Mouse (Mus musculus) heart, embryonic 16.5 days (tissue): ENCODE data around the gene Mcat. TPM values are rescaled to one million over a fixed set of nuclear protein-coding genes. Genes with fewer than 3 reads are reported as not detected.

Experiments used
- ATAC-seq: fragments of 200-750 bp; cut with Nextera tagmentation; replicated peaks from 2 replicates; pipeline ENCODE4 v1.8.0; 2017; ENCODE audit warnings: moderate number of reproducible peaks; ENCODE audit not compliant: insufficient read depth, low FRiP score; ENCODE audit errors: extremely low read depth
- H3K27ac ChIP-seq: fragments of 300-500 bp; sonication (generic); 2 replicates; pipeline ENCODE4 v1.5.1; 2014; ENCODE audit warnings: mild to moderate bottlenecking, low read length, control low read depth, moderate library complexity
- H3K27me3 ChIP-seq: fragments of 300-500 bp; sonication (generic); 2 replicates; pipeline ENCODE4 v1.6.1; 2014; ENCODE audit warnings: low read length, mixed read lengths; ENCODE audit not compliant: control insufficient read depth, insufficient read depth
- H3K36me3 ChIP-seq: fragments of 300-500 bp; sonication (generic); 2 replicates; pipeline ENCODE4 v1.6.1; 2014; ENCODE audit not compliant: control insufficient read depth, insufficient read depth
- H3K4me1 ChIP-seq: fragments of 300-500 bp; sonication (generic); 2 replicates; pipeline ENCODE4 v1.6.1; 2014; ENCODE audit warnings: low read length, mixed read lengths; ENCODE audit not compliant: control insufficient read depth, insufficient read depth
- H3K4me2 ChIP-seq: fragments of 300-500 bp; sonication (generic); 2 replicates; pipeline ENCODE4 v1.6.1; 2014; ENCODE audit warnings: low read depth, mild to moderate bottlenecking, control low read depth, low read length
- H3K4me3 ChIP-seq: fragments of 300-500 bp; sonication (generic); 2 replicates; pipeline ENCODE4 v1.5.1; 2014; ENCODE audit warnings: mild to moderate bottlenecking, control low read depth, low read length
- H3K9ac ChIP-seq: fragments of 300-500 bp; sonication (generic); 2 replicates; pipeline ENCODE4 v1.6.1; 2014; ENCODE audit warnings: low read length, control low read depth
- H3K9me3 ChIP-seq: fragments of 300-500 bp; sonication (generic); replicated peaks from 2 replicates; pipeline ENCODE4 v1.6.1; 2016; ENCODE audit warnings: low read length; ENCODE audit not compliant: control insufficient read depth
- WGBS: fragments of 180-500 bp; shearing (Covaris S2); extraction: QIAGEN DNeasy Blood & Tissue Kit; methylation state at CpG from one replicate; pipeline ENCODE4 v1.1.7; 2014; 5-methylcytosine and 5-hydroxymethylcytosine counted together
- polyA plus RNA-seq: library from polyadenylated mRNA; unstranded; fragments of >200 nt; fragmentation: Nextera tagmentation; extraction: Ambion mirVana; gene quantifications from 2 replicates; pipeline ENCODE4 v1.2.1, GENCODE M21; 2015

The Mcat gene
- polyA plus RNA-seq, 1 experiment from 2014 or later, result 32.9 TPM

- H3K9me3 ChIP-seq, result no peaks in the 10 kb centered on the region
- H3K4me3 ChIP-seq, result peak overlapping the region; percentile 79
- peak overlapping the region; percentile 89 for H3K27ac ChIP-seq
- peak overlapping the region; percentile 95 for H3K9ac ChIP-seq
- WGBS, result under 1% methylated on average over 57 of the region's 74 CpGs
- H3K27me3 ChIP-seq, result no peaks in the 10 kb centered on the region
- H3K4me2 ChIP-seq, result peak overlapping the region; percentile 85
- peak; percentile 88 for ATAC-seq
- no peaks in the 10 kb centered on the region for H3K36me3 ChIP-seq
- H3K4me1 ChIP-seq, result peaks cover 11% of the 10 kb centered on the region
Observed at GRCm38 (mm10) chr15:83555161-83555974, 8.2 kb downstream of the Mcat start.

GRCm38 (mm10) chr15:83553831-83554230, 9.8 kb downstream of the Mcat start:
- H3K9ac ChIP-seq, result no peak overlapping the region
- H3K4me1 ChIP-seq, result peaks cover 11% of the 10 kb centered on the region
- H3K9me3 ChIP-seq, result no peaks in the 10 kb centered on the region
- H3K4me3 ChIP-seq, result no peak overlapping the region
- no peak overlapping the region for H3K4me2 ChIP-seq
- no peak for ATAC-seq
- H3K27me3 ChIP-seq, result no peaks in the 10 kb centered on the region
- peaks cover 9% of the 10 kb centered on the region; the same call in 1 of the 2 replicates for H3K36me3 ChIP-seq
- no peak overlapping the region for H3K27ac ChIP-seq

DNA sequence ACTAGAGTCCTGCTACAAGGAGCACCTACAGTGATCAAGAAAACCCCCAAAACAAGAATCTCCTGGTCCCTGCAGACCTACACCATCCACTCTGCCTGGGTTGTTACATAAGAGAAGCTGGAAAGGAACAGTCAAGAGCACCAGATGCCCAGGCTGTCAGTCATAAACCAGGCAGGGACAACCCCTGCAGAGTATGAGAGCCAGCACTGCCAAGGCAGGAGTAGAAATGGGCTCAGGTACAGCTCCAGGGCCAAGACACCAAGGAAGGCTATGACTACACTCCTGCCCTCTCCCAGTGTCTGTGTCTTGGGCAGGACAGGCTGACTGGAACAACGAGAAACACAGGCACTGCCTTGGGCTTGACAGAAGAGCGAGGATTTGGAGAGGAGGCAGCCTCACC, 13.4 kb downstream of the Mcat start:
- Histone ChIP-seq H3K27ac (no peak overlapping the region), H3K9me3 (no peaks in the 10 kb centered on the region), H3K4me3 (no peak overlapping the region), H3K9ac (no peak overlapping the region), H3K36me3 (peaks cover 31% of the 10 kb centered on the region), H3K27me3 (no peaks in the 10 kb centered on the region), H3K4me1 (peaks cover 7% of the 10 kb centered on the region), H3K4me2 (no peak overlapping the region)
- WGBS, result 82% methylated on average over 2 of the region's 2 CpGs
- ATAC-seq, result no peak

- Histone ChIP-seq H3K27me3 (no peaks in the 10 kb centered on the region), H3K36me3 (peaks cover 39% of the 10 kb centered on the region), H3K27ac (no peak overlapping the region), H3K4me1 (no peaks in the 10 kb centered on the region), H3K4me2 (no peak overlapping the region), H3K9ac (no peak overlapping the region), H3K9me3 (no peaks in the 10 kb centered on the region), H3K4me3 (no peak overlapping the region)
- 88% methylated on average over 8 of the region's 8 CpGs for whole genome bisulfite sequencing
- no peak for ATAC-seq
Observed at GRCm38 (mm10) chr15:83547144-83547543, 16.4 kb downstream of the Mcat start.

DNA sequence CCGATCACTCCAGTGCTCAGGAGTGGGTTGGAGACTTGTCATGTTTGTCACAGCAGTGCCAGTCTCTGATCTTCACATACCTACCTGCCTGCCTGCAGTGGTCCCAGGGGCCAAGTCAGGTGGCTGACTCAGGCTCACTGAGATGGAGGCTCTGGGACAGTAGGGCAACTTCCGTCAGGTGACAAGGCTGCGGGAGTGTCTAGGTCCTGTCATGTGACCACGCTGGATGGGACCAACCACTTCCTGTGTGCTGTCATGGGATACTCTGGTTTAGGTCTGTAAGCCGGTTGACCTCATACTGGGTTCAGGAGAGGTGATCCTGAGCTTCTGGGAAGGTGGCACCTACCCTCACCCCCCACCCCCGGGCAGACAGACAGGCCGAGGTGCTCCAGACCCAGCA, 17.6 kb downstream of the Mcat start:
- no peak overlapping the region for H3K4me3 ChIP-seq
- H3K36me3 ChIP-seq, result peaks cover 39% of the 10 kb centered on the region
- no peak overlapping the region for H3K9ac ChIP-seq
- 88% methylated on average over 7 of the region's 7 CpGs for WGBS
- no peak overlapping the region for H3K4me2 ChIP-seq
- ATAC-seq, result no peak
- H3K4me1 ChIP-seq, result peaks cover 7% of the 10 kb centered on the region
- H3K27ac ChIP-seq, result no peak overlapping the region
- H3K9me3 ChIP-seq, result no peaks in the 10 kb centered on the region
- H3K27me3 ChIP-seq, result no peaks in the 10 kb centered on the region

GRCm38 (mm10) chr15:83541647-83542287, 21.8 kb downstream of the Mcat start:
- ATAC-seq, result no peak
- Histone ChIP-seq H3K4me2 (no peak overlapping the region), H3K36me3 (peaks cover 17% of the 10 kb centered on the region), H3K9me3 (no peaks in the 10 kb centered on the region), H3K27me3 (no peaks in the 10 kb centered on the region), H3K4me1 (peaks cover 29% of the 10 kb centered on the region), H3K9ac (no peak overlapping the region), H3K4me3 (no peak overlapping the region), H3K27ac (no peak overlapping the region)
- WGBS, result 73% methylated on average over 9 of the region's 9 CpGs

DNA sequence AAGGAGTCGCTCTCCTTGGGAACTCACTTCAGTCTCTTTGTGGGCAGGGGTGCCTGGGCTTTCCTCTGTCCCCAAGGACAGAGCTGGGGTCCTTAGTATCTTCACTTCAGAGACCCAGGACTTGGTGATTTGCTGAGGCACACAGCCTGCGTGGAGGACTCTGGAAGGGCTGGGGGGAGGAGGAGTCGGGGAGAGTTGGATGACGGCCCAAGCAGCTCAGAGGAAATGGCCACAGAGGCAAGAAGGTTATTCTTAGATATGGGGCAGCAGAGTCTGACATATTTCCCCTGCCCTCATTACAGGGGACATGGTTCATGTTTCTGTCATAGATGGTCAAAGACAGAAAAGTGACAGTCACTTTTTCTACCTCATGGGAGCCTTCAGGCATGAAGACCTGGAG, 23.7 kb downstream of the Mcat start:
- peak overlapping the region; percentile 88 for H3K27ac ChIP-seq
- peak; percentile 75 for ATAC-seq
- 0 out of 2 replicates have a peak overlapping the region, but pooled peaks have one; percentile 43 for H3K9ac ChIP-seq

DNA sequence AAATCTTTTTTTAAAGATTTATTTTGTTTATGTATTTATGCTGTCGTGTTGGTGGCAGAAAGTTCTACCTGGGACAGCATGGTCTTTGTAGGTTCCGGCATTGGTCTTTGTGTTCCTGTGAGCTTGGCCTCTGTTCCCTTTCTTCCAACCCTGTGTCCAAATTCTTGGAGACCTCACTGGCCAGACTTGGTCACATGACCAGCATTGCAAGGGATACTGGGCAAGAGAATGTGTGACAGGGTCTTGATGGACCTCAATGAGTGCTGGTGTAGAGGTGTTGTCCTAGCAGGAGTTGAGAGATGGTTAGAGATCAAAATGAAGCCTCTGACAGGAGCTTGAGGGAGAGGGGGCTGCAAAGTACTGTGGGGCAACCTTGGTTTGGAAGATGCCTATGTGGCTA, 24.7 kb downstream of the Mcat start:
- Histone ChIP-seq H3K4me3 (no peak overlapping the region), H3K36me3 (peaks cover 9% of the 10 kb centered on the region), H3K27me3 (no peaks in the 10 kb centered on the region), H3K4me1 (peaks cover 52% of the 10 kb centered on the region), H3K9me3 (no peaks in the 10 kb centered on the region), H3K9ac (no peak overlapping the region), H3K4me2 (no peak overlapping the region), H3K27ac (no peak overlapping the region)
- ATAC-seq, result no peak
- 93% methylated on average over 2 of the region's 2 CpGs for WGBS

More for the DNA sequence above, 23.7 kb downstream of the Mcat start:
- H3K27me3 ChIP-seq, result no peaks in the 10 kb centered on the region
- WGBS, result 20% methylated on average over 4 of the region's 4 CpGs
- no peaks in the 10 kb centered on the region for H3K9me3 ChIP-seq
- H3K4me2 ChIP-seq, result peak overlapping the region; percentile 1
- peaks cover 9% of the 10 kb centered on the region for H3K36me3 ChIP-seq
- peaks cover 44% of the 10 kb centered on the region for H3K4me1 ChIP-seq
- no peak overlapping the region for H3K4me3 ChIP-seq

DNA sequence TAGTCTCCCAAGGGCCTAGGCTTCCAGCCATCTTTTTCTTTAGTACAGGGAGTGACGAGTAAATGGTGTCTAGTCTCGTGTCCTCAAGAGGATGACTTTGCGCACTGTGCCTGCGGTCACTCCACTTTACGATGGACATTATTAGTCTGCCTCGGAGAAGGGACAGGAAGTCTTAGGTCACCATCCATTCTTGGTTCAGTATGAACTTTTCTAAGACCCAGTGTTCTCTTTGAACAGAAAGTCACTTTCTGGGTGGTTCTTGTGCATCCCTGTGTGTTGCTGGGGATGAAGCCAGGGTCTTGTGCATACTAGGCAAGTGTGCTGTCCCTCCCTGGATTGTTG, 27.7 kb downstream of the Mcat start:
- Histone ChIP-seq H3K4me2 (peak overlapping the region; percentile 8), H3K4me3 (no peak overlapping the region), H3K9ac (peak overlapping the region; percentile 35; the same call in 1 of the 2 replicates), H3K9me3 (no peaks in the 10 kb centered on the region), H3K27ac (peak overlapping the region; percentile 84), H3K36me3 (0 out of 2 replicates have a peak, but pooled peaks cover 2% of the 10 kb centered on the region), H3K27me3 (no peaks in the 10 kb centered on the region), H3K4me1 (peaks cover 45% of the 10 kb centered on the region)
- WGBS, result 64% methylated on average over 6 of the region's 6 CpGs
- ATAC-seq, result no peak
